Mouse (Mus musculus): ENCODE results near the gene Prpf39. TPM values are rescaled to one million over a fixed set of nuclear protein-coding genes. Genes with fewer than 3 reads are reported as not detected.

The Prpf39 gene
- 42.5 TPM for polyA plus RNA-seq (2014; fragmentation: Illumina TruSeq; extraction: RNeasy Lipid Tissue Mini Kit (QIAGEN cat#74804); ENCODE audit: low read depth, low replicate concordance)

DNA sequence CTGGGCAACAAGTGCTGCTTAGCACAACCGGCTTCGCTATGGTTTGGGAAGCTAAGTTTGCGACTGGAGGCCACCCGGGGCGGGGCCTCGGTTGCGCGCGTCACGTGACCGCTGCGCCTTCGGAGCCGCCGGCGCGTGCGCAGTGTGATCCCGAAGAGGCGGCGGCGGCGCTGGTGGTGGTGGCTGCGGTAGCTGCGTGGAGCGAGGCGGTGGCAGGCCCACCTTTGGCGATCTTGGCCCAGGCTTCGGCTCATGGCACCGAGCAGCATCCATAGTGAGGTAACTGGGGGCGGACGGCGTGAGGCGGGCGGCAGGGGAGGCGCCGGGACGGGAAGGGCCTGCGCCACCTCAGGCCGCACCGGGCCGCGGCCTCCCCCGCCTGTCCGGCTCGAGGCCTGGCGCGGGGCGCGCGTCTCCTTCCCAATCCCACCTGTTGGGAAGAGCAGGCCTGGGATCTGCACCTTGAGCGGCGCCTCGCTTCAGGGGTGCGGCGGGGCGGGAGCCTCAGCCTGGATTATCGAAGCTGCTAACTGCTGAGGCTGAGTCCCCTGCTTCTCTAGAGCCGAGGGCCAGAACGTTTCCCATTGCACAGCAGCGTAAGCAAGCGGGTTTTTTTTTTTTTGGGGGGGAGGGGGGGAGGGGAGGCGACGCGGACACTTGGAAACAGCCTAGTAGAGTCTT is at the start of gene Prpf39:
Gene Prpf39 (plus strand): TSS at position 144 of the 681 bp plus-strand sequence.

GRCm38 (mm10) chr12:65073611-65074178 is 37.6 kb downstream of the Prpf39 start, which contains the start of gene Fkbp3:
Gene Fkbp3 (minus strand): TSS chr12:65074007.

GRCm38 (mm10) chr12:65075085-65075732 is 39.1 kb downstream of the Prpf39 start, which contains the start of gene Fancm:
Gene Fancm (plus strand): TSS chr12:65075603.

Other genes starting within 250 kb of the Prpf39 start
- gene Gm527, start 118.4 kb upstream of the Prpf39 start, polyA plus RNA-seq (2014; fragmentation: Illumina TruSeq; extraction: RNeasy Lipid Tissue Mini Kit (QIAGEN cat#74804); ENCODE audit: low read depth, low replicate concordance), result 270 TPM
- 47.1 TPM for gene Klhl28, start 70.8 kb upstream of the Prpf39 start, polyA plus RNA-seq (2014; fragmentation: Illumina TruSeq; extraction: RNeasy Lipid Tissue Mini Kit (QIAGEN cat#74804); ENCODE audit: low read depth, low replicate concordance)
- gene Togaram1, start 70.5 kb upstream of the Prpf39 start, polyA plus RNA-seq (2014; fragmentation: Illumina TruSeq; extraction: RNeasy Lipid Tissue Mini Kit (QIAGEN cat#74804); ENCODE audit: low read depth, low replicate concordance), result 230 TPM
- 85.6 TPM for gene Fkbp3, start 37.7 kb downstream of the Prpf39 start, polyA plus RNA-seq (2014; fragmentation: Illumina TruSeq; extraction: RNeasy Lipid Tissue Mini Kit (QIAGEN cat#74804); ENCODE audit: low read depth, low replicate concordance)
- gene Fancm, start 39.3 kb downstream of the Prpf39 start, polyA plus RNA-seq (2014; fragmentation: Illumina TruSeq; extraction: RNeasy Lipid Tissue Mini Kit (QIAGEN cat#74804); ENCODE audit: low read depth, low replicate concordance), result 9.3 TPM
- gene Mis18bp1, start 136.3 kb downstream of the Prpf39 start, polyA plus RNA-seq (2014; fragmentation: Illumina TruSeq; extraction: RNeasy Lipid Tissue Mini Kit (QIAGEN cat#74804); ENCODE audit: low read depth, low replicate concordance), result 39.7 TPM
- gene Wdr20rt, start 189.2 kb downstream of the Prpf39 start, polyA plus RNA-seq (2014; fragmentation: Illumina TruSeq; extraction: RNeasy Lipid Tissue Mini Kit (QIAGEN cat#74804); ENCODE audit: low read depth, low replicate concordance), result 63.5 TPM